Mouse (Mus musculus) liver, adult 2 months (tissue): ENCODE data around the gene Nepro. TPM values are rescaled to one million over a fixed set of nuclear protein-coding genes. Genes with fewer than 3 reads are reported as not detected.

Experiments
- DNase-seq: peaks from one replicate; pipeline ENCODE4 v3.0.0-alpha.2; 2011; ENCODE audit warnings: low read depth, low spot score; ENCODE audit errors: extremely low read depth
- H3K27ac ChIP-seq: fragments of 200-500 bp; replicated peaks from 2 replicates; pipeline ENCODE4 v1.5.1; 2012; ENCODE audit warnings: low read depth, mild to moderate bottlenecking, control low read depth, inconsistent platforms, low read length; ENCODE audit not compliant: insufficient read depth
- H3K27me3 ChIP-seq: fragments of 200-500 bp; 2 replicates; pipeline ENCODE4 v1.6.1; 2012; ENCODE audit warnings: mild to moderate bottlenecking, moderate library complexity, low read length, inconsistent platforms; ENCODE audit not compliant: control insufficient read depth, insufficient read depth
- H3K36me3 ChIP-seq: fragments of 200-500 bp; 2 replicates; pipeline ENCODE4 v1.6.1; 2012; ENCODE audit warnings: low read length, inconsistent platforms; ENCODE audit not compliant: control insufficient read depth, insufficient read depth
- H3K4me1 ChIP-seq: fragments of 200-500 bp; 2 replicates; pipeline ENCODE4 v1.6.1; 2011; ENCODE audit warnings: low read length; ENCODE audit not compliant: control insufficient read depth, insufficient read depth
- H3K4me3 ChIP-seq: fragments of 200-500 bp; 2 replicates; pipeline ENCODE4 v1.5.1; 2011; ENCODE audit warnings: low read depth, mild to moderate bottlenecking, control low read depth, low read length, moderate library complexity; ENCODE audit not compliant: insufficient read depth
- H3K79me2 ChIP-seq: fragments of 200-500 bp; 2 replicates; pipeline ENCODE4 v1.6.1; 2012; ENCODE audit warnings: inconsistent platforms, mild to moderate bottlenecking, low read length, moderate library complexity; ENCODE audit not compliant: control insufficient read depth, insufficient read depth
- H3K9ac ChIP-seq: fragments of 200-500 bp; 2 replicates; pipeline ENCODE4 v1.6.1; 2012; ENCODE audit warnings: low read depth, mild to moderate bottlenecking, control low read depth, inconsistent platforms, low read length
- CTCF ChIP-seq: fragments of 200-500 bp; IDR thresholded peaks from 2 replicates; pipeline ENCODE4 v1.5.1; 2011; ENCODE audit warnings: low read depth, low read length, control low read depth
- POLR2A ChIP-seq: fragments of 200-500 bp; IDR thresholded peaks from 2 replicates; pipeline ENCODE4 v1.6.1; 2011; ENCODE audit warnings: low read length, control low read depth; ENCODE audit not compliant: insufficient read depth; ENCODE audit errors: extremely low read depth
- WGBS: fragments of 180-500 bp; shearing (Covaris S2); methylation state at CpG from one replicate; pipeline ENCODE4 v1.1.7; 2018; 5-methylcytosine and 5-hydroxymethylcytosine counted together
- polyA plus RNA-seq: library from polyadenylated mRNA; depleted of rRNA; stranded (reverse); fragments of >200 nt; gene quantifications from 2 replicates; pipeline ENCODE4 v1.2.3, GENCODE M21; 2012; rRNA removed
- total RNA-seq: library from RNA; depleted of rRNA; stranded (reverse); fragments of >200 nt; gene quantifications from 2 replicates; pipeline ENCODE4 v1.2.3, GENCODE M21; 2014; rRNA removed

The Nepro gene
- total RNA-seq (4.4 and 4.6 TPM in 2 replicates), polyA plus RNA-seq (2.1 and 2.4 TPM in 2 replicates)

DNA sequence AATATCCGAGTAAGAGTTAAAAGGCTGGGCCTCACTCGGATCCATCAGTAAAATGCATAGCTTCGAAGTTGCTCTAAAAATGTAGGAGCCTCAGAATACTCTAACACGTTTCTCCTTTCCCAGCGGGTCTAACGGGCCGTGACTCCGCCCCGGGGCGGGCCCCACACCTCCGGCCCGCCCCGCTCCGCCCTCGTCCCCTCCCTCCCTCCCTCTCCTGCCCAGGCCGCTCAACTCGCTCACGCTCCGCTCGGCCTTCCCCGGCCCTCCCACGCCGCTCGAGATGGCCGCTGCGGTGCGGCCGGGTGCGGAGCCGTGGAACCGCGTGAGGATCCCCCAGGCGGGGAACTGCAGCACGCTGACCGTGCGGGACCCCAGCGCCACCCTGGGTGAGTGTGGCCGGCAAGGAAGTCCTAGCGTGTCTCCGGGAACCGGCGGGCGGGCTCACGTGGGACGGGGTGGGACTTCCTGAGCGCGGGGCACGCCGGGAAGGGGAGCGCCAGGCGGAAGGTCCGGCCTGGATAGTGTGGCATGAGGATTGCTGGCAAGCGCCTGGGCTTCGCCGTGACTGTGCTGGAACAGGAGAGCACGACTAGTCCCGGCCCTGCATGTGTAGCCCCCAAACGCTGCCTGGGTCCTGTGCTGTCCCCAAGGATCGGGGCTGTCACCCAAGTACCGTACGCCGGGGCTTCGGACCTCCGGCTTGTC is at the start of gene Nepro:
Nepro (plus strand) TSS at position 219 of the 705 bp plus-strand sequence.
- Histone ChIP-seq H3K27me3 (no peaks in the 10 kb centered on the region), H3K9ac (peak within 1 kb of the TSS; percentile 99), H3K4me3 (peak within 1 kb of the TSS; percentile 99), H3K4me1 (peaks cover 10% of the 10 kb centered on the region), H3K36me3 (peaks cover 8% of the 10 kb centered on the region; the same call in 1 of the 2 replicates), H3K27ac (peak within 1 kb of the TSS; percentile 98), H3K79me2 (no peaks in the 10 kb centered on the region; the same call in 1 of the 2 replicates)
- TF ChIP-seq CTCF (no peak), POLR2A (peak; percentile 83)
- WGBS: under 1% methylated on average over 63 of the region's 64 CpGs
- peak; percentile 80 for DNase-seq

DNA sequence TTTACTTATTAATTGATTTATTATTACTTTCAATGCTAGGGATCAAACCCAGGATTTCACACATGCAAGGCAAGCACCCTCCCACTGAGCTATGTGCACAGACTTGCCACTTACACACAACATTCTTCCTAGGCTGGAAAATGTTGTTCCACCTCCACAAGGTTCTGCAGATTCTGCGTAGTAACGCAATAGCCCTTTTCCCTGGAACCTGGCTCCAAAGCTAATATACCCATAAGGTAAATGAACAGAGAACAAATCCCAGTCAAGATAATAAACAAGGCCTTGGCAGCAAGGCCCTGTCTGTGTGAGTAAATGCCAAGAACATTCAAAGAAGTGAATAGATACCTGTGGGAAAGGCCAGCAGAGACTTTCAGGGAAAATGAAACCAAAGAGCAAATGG is 47.7 kb upstream of the Nepro start:
- TF ChIP-seq POLR2A: no peak
- no peak for TF ChIP-seq CTCF
- H3K79me2 ChIP-seq: no peaks in the 10 kb centered on the region
- DNase-seq: no peak
- no peak overlapping the region for H3K9ac ChIP-seq
- peaks cover 2% of the 10 kb centered on the region for H3K4me1 ChIP-seq
- H3K4me3 ChIP-seq: no peak overlapping the region
- H3K27ac ChIP-seq: no peak overlapping the region
- WGBS: 93% methylated on average over 2 of the region's 2 CpGs
- no peaks in the 10 kb centered on the region for H3K27me3 ChIP-seq
- no peaks in the 10 kb centered on the region for H3K36me3 ChIP-seq

DNA sequence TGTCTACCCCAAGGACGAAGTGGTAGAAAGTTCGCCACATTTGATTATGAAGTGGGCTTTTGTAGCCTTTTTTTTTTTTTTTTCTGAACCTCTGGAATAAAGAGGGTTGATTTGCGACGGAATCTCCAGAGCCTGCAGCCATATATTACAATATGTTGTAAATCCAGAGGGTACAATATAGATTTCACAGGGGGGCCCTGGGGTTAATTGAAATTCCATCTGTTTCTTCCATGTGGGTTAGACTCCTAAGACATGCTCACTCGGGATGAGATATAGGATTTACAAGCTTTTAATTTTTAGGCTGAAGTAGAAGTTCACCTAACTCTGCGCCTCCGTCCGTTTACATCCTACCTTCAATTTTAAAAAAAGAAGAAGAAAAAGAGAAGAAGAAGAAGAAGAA is 45.0 kb upstream of the Nepro start:
- 88% methylated on average over 8 of the region's 8 CpGs for WGBS

DNA sequence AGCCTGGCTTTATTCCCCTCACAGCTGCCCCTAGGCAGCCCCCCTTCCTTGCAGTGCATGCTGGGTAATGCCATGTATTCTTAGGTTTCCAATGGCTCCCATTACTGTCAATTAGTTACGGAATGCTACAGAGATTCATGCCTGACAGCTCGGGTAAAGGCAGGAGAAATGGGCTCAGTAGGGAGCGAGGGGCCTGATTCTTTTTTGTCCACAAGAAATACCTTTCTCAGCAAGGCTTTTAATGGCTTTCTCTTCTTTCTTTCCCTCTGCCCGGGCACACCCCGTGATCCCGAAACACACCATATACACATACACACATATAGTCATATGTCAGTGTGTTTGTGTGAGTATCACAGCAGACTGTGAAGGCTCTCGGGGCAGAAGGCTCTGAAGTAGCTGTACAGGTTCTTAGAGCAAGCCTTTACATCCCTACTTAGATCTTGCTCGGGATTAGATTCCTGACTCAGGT is 44.6 kb upstream of the Nepro start:
- 71% methylated on average over 8 of the region's 8 CpGs for WGBS
- Histone ChIP-seq H3K9ac (no peak overlapping the region), H3K4me1 (no peaks in the 10 kb centered on the region), H3K27me3 (no peaks in the 10 kb centered on the region), H3K4me3 (no peak overlapping the region), H3K36me3 (no peaks in the 10 kb centered on the region), H3K79me2 (no peaks in the 10 kb centered on the region), H3K27ac (no peak overlapping the region)
- no peak for DNase-seq
- TF ChIP-seq CTCF (no peak), POLR2A (no peak)

More for the DNA sequence above, 45.0 kb upstream of the Nepro start:
- Histone ChIP-seq H3K27ac (no peak overlapping the region), H3K9ac (no peak overlapping the region), H3K4me1 (no peaks in the 10 kb centered on the region), H3K27me3 (no peaks in the 10 kb centered on the region), H3K36me3 (no peaks in the 10 kb centered on the region), H3K79me2 (no peaks in the 10 kb centered on the region), H3K4me3 (no peak overlapping the region)
- no peak for DNase-seq
- TF ChIP-seq POLR2A (no peak), CTCF (no peak)

DNA sequence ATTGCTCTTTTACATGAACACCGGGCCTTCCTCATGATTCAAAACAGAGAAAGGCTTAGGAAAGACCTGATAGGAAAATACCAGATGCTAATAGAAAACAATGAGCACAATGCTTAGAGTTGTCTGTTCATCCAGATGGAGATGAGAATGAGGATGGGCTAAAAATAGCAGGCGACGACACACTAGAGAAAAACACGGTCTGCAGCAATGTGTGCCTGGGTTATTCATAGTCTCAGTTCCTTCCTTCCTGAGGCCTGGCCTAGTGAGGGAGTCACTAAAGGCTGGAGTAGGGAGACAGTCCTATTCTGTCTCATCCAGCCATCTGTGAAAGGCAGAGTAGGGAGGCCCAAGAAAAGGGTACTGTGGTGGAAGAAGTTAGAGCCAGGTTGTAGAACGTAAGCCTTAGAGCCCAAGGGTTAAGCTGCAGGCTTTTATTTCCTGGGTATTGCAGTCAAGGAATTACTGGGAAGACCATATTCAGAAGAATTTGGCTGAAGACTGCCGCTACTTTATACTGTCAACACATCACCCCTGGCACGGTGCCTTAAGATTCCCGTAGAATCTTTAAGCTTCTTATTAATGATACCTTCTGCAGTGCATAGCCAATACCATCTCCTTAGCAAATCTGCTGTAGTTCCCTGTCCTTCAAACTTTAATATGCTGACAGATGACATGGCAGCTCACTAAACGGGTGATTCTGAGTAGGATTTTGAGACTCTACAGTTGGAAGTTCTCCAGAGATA is 43.2 kb upstream of the Nepro start:
- H3K27ac ChIP-seq: no peak overlapping the region
- H3K4me1 ChIP-seq: no peaks in the 10 kb centered on the region
- TF ChIP-seq CTCF (no peak), POLR2A (no peak)
- 83% methylated on average over 9 of the region's 9 CpGs for WGBS
- no peak overlapping the region for H3K9ac ChIP-seq
- H3K27me3 ChIP-seq: no peaks in the 10 kb centered on the region
- H3K36me3 ChIP-seq: no peaks in the 10 kb centered on the region
- H3K4me3 ChIP-seq: no peak overlapping the region
- no peaks in the 10 kb centered on the region for H3K79me2 ChIP-seq
- DNase-seq: no peak
